Mouse (Mus musculus): ENCODE data around the gene Cryaa.

The Cryaa gene

DNA sequence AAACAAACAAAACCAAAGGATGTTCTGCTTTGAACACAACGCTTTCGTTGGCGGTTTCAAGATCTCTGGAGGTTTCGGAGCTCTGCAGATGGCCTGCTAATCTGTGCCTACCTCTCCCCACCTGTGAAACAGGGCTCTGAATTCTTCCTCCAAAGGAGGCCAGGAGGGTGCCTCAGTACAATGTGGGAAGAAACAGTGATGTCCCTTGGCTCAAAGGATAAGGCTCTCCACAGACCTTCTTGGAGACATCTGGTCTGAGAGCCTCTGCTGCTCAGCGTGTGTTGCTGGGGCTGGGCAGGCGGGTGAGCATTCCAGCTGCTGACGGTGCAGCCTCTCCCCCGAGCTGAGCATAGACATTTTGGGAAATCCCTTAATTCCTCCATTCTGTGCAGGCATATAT is at the start of gene Cryaa:
Gene Cryaa (plus strand): TSS at position 301 of the 400 bp plus-strand sequence.
- no peak for DNase-seq

- no peak for DNase-seq
These were observed 49.6 kb upstream of the Cryaa start for GRCm38 (mm10) chr17:31627961-31628360.

GRCm38 (mm10) chr17:31631081-31631800 is 46.4 kb upstream of the Cryaa start:
- no peak for DNase-seq

DNA sequence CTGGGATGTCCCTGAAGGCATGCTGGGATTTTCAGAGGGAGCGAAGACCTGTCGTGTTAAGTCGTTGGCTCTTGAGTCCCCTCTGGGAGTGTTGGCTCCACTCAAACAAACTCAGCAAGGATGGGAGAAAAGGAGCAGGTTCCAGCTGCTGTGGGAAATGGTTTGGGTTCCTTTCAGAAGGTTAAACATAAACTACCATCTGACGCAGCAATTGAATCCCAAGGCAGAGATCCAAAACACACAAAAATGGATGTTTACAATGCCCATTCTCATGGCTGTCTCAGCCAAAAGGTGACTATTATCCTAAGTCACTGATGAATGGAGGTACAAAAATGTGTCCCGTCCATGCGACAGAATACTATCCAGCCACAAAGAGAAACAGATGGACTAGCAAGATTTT is 44.6 kb upstream of the Cryaa start:
- DNase-seq, result no peak

DNA sequence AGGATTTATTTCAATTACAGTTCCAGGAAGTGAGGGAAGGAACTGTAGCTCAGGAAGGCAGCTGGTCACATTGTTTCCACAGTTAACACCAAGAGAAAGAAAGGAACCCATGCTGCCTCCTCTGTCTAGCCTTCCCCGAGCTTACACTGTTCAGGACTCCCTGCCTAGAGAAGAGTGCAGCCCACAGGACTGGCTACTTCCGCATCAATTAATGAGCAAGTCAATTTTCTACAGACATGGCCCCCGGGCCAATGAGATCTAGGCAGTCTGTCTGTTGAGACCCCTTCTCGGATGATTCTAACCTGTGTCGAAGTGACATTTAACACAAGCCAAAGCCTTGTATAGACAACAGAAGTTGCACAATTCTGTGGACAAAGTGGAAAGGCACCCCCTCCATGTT is 42.7 kb upstream of the Cryaa start:
- DNase-seq, result no peak

- no peak for DNase-seq
These were observed 41.8 kb upstream of the Cryaa start for GRCm38 (mm10) chr17:31635781-31636180.

DNA sequence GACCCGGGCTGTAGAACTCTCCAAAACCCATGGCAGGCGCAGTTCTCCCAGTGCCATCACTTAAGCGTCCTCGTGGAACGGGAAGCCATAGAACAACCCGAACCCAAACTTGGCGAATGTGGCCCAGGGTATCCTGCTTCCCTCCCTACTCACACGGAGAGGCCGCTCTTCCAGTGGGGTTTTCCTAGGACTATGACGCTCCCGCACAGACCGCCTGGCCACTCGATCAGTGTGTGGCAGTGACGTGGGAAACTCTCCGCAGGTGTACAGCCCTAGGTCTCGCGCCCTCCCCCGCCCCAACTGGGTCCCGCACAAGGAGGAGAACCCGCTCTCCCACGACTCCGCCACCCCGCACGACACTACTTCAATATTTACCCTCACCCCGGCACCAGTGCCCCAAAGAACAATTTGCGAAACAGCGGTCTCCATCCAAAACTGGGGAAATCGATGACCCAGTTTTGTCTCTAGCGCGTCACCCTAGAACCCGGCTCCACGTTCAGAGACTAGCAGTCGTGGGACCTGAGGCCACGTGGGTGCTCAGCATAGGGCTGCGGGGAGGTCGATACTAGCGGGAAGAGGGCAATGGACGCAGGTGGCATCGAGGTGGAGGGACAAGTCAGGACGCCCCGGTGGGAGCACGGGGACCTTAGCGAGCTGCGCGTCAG is 41.2 kb upstream of the Cryaa start:
- no peak for DNase-seq

DNA sequence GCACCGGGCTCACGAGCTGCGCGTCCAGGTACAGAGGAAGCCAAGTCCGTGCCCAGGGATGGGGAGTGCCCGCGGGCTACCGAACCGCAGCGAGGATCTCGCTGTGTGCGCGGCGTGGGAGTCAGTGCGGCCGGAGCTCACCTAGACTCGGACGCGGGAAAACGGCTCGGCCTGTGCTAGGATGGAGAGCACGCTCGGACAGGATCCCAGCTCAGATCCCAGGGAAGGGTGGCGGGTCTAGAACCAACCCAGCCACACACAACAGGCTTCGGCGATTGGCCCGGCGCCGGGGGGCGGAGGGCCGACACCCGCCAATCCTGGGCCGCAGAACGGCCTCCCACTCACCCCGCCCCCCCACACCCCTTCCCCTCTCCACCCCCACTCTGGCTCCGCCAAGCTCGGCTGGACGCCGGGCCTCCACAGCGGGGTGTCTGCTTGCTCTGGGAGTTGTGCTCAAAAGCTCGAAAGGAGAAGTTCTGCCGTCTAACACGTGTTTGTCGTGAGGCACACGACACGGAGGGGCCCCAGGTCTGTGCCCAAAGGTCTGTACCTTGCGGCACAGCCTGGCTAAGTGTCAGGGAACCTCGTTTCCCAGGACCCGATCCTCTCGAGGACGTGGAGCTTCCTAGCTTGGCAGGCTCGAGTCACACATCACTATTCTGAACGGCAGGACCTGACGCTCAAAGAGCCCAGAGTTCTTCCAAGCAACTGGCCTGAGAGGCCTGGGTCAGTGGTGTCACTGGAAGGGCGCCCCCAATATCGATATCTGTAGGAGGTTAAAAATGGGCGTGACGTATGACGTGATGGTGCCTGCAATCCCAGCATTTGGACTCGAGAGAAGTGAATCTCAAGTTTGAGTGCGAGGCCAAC is 40.4 kb upstream of the Cryaa start, which contains the start of gene Cbs:
Gene Cbs (minus strand): TSS at position 297 of the 870 bp plus-strand sequence.
- DNase-seq, result peak; percentile 27

DNA sequence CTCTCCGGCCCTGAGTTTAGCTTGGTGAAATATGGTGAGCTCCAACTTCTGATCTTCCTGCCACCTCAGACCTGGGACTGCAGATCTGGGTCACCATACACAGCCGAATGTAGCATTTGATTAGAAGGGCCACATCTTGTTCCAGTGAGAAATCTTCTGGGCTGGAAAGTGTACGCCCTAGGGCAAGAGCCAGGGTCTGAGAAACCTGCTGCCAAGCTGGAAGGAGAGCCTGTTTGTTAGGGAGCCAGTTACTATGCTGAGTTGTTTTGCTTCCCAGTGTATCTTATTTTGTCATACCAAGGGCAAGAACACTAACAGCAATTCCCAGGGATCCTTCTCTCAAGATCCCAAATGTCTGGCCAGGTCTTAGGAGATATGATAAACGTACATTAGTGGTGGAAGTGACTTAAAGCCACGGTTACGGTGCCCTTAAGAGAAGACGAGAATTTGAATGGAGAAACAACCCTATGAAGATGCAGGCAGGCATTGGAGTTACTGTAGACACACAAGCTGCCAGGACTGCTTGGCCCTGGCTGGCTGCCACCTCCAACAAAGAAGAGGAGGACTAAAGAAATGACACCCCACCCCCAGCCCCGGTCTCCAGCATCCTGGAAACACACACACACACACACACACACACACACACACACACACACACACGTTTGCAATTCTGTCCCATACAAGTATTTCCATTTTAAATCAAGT is 39.6 kb upstream of the Cryaa start:
- peak; percentile 23 for DNase-seq

GRCm38 (mm10) chr17:31639651-31640050 is 38.0 kb upstream of the Cryaa start:
- no peak for DNase-seq

DNA sequence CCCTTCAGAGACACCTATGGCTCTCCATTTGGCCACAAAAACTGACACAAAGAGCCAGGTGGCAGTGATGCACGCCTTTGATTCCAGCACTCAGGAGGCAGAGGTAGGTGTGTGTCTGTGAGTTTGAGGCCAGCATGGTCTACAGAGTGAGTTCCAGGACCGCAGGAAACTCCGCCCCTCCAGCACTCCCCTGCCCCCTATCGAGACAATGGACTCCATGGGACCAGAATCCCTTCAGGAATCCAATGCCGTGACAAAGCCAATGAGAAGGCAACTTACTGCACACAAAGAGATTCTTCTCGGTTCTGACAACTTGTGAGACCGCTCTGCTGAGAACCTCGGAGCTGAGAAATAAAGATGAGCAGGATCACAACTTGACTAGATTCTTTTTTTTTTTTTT is 35.3 kb upstream of the Cryaa start:
- no peak for DNase-seq

DNA sequence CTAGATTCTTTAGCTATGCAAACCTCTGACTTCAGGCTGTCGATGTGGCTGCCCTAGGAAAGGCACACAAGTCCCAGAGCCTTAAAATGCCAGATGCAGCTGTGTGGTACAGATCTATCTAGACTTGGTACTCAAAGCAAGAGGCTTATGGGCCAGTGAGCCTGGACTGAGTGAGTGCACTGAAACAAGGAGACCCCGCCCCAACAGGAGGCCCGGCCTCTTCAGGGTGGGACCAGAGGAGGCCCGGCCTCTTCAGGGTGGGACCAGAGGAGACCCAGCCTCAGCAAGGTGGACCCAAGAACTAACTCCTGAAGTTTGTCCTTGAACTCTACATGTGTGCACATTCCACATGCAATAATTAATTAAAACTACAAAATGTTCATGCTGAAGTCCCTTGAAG is 34.7 kb upstream of the Cryaa start:
- no peak for DNase-seq

DNA sequence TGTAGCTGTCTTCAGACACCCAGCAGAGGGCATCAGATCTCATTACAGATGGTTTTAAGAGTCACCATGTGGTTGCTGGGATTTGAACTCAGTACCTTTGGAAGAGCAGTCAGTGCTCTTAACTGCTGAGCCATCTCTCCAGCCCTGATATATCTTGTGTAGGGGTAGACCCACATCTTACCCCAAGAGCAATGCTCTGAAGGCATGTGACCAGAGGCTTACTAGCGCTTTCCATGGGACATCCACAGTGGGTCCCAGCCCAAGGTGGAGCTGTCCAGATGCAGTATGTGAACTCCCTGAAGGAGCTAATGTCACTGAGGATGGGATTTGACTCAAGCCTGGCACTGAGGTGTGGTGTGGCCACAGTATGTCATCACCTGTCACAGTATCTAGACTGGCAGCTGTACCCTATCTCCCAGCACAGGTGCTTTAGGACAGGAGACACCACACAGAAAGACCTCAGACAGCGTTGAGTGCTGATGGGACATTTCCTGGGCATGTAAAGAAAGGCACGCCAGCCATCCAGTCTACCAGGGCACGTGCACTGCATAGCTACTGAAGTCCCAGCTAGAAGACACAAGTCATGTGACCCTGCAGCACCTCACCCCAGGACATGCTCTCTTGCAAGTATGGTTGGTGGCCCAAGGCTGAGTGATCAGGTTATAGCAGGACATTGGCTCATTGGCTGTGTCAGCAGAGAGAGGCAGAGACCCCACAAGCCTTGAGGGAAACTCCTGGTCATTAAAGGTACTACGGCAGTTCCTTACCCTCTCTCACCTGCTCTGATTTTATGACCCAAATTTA is 31.2 kb upstream of the Cryaa start:
- DNase-seq, result no peak

GRCm38 (mm10) chr17:31652152-31652551 is 25.5 kb upstream of the Cryaa start:
- DNase-seq, result no peak

- DNase-seq, result no peak
These were observed 24.3 kb upstream of the Cryaa start for GRCm38 (mm10) chr17:31653277-31653676.

GRCm38 (mm10) chr17:31655366-31655765 is 22.2 kb upstream of the Cryaa start:
- no peak for DNase-seq

DNA sequence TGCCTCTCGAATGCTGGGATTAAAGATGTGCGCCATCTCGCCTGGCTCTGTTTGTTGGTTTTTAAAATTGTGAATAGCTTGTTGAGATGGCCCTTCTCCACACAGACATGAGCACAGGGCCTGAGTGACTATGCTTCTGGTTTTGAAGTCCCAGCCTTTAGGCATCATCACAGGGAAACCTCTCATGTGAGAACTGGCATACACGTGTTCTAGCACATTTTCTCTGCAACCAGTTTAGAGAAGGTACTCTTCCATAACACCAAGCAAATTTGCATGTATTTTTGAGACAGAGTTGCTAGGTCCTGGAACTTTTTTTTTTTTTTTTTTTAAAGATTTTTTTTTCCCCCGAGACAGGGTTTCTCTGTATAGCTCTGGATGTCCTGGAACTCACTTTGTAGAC is 20.9 kb upstream of the Cryaa start:
- DNase-seq, result no peak

- no peak for DNase-seq
These were observed 20.2 kb upstream of the Cryaa start for GRCm38 (mm10) chr17:31657141-31657983.

- DNase-seq, result no peak
These were observed 19.5 kb upstream of the Cryaa start for GRCm38 (mm10) chr17:31658136-31658467.

- DNase-seq, result peak; percentile 98
These were observed 19.0 kb upstream of the Cryaa start, which contains the start of gene U2af1 for GRCm38 (mm10) chr17:31658468-31659185. Gene U2af1, minus strand, starts transcription at chr17:31658892.
